Mouse (Mus musculus) stomach, postnatal 0 days (tissue): ENCODE data around the gene Gm21970.

ENCODE experiments used
- CTCF ChIP-seq: IDR thresholded peaks from 2 replicates; pipeline ENCODE4 v1.5.1; 2016; ENCODE audit warnings: antibody characterized with exemption, low read depth, mild to moderate bottlenecking, moderate library complexity
- EP300 ChIP-seq: optimal IDR thresholded peaks from 2 replicates; pipeline ENCODE3; 2016; ENCODE audit warnings: antibody characterized with exemption

DNA sequence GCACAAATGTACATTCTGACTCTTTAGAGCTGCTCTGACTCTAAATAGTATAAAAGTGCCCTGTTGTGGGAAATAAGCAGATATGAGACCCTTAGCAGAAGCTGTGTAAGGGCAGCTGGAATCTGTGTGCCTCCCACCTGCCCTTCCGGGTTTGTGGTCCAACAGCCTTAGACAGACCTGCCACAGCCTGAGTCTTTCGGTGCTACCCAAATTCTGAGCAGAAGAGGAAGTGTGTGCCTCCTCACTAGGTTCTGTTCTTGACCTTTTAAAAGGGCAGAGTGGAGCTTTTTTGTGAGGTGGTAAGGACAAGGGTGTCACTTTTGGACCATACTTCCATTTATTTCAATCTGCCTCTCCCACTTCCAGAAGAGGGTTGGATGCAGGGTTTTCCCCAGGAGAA lies 60.4 kb downstream of the Gm21970 start:
- TF ChIP-seq CTCF (no peak), EP300 (no peak)
